Mouse (Mus musculus) large intestine, adult 2 months (tissue): Measurements from ENCODE around the gene Tmc7. TPM values are rescaled to one million over a fixed set of nuclear protein-coding genes. Genes with fewer than 3 reads are reported as not detected.

Source experiments
- polyA plus RNA-seq: library from polyadenylated mRNA; depleted of rRNA; stranded (reverse); fragments of >200 nt; gene quantifications from 2 replicates; pipeline ENCODE4 v1.2.3, GENCODE M21; 2012; rRNA removed

Gene Tmc7
- polyA plus RNA-seq, 1 experiment = 1.1 TPM

Other genes with a start within 250 kb of the Tmc7 start
- gene Syt17, start 136.5 kb downstream of the Tmc7 start, polyA plus RNA-seq = 2.6 and 2.7 TPM in 2 replicates
- gene Itpripl2, start 92.8 kb downstream of the Tmc7 start, polyA plus RNA-seq = 7.0 and 14.6 TPM in 2 replicates
- 54.1 and 59.3 TPM in 2 replicates for gene Coq7, start 51.4 kb downstream of the Tmc7 start, polyA plus RNA-seq
- gene Tmc5, start 12.6 kb upstream of the Tmc7 start, polyA plus RNA-seq = 51.5 and 55.6 TPM in 2 replicates
- 36.0 and 74.9 TPM in 2 replicates for gene Gde1, start 121.0 kb upstream of the Tmc7 start, polyA plus RNA-seq
- 1.1 and 1.5 TPM in 2 replicates for gene Ccp110, start 127.8 kb upstream of the Tmc7 start, polyA plus RNA-seq
- gene Vps35l, start 155.5 kb upstream of the Tmc7 start, polyA plus RNA-seq = 33.2 and 43.2 TPM in 2 replicates